Mouse (Mus musculus) T-helper 17 cell (primary cell): Measurements from ENCODE around the gene Gm5849.

Experiments used
- in situ Hi-C, 2 experiments: fragments of 300-600 bp; cut with MboI, MseI; formaldehyde crosslinking; loops; 1 replicate in 1 of 2; 2 replicates in 1 of 2; pipeline ENCODE4 v1.15.1; 2025; ENCODE audit warnings: high pct_unique_total_duplicates in 2 of 2

Gm5849 gene

DNA sequence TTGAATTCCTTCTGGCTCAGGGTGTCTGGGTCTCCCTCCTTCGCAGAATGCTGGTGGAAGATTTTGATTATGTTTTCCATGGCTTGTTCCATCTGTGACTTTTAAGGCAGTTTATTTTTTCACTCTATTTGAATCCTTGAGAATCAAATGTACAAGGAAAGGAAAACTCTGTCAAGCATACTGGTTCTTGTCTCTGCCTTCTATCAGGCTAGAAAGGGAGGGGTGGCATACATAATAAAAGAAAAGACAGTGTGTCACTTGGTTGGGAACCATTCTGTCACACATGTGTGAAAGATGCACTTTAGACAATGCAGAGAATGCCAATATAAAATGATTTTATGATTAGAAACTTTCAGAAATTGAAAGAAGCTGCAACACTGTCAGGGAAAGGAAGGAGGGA is at the start of gene Gm5849:
Gene Gm5849, minus strand, starts transcription at position 101 of the 400 bp plus-strand sequence.
- in situ Hi-C loops = loop anchor here (5.0 kb wide), 1 partner anchor 135 kb away; no protein-coding TSS in a partner anchor

DNA sequence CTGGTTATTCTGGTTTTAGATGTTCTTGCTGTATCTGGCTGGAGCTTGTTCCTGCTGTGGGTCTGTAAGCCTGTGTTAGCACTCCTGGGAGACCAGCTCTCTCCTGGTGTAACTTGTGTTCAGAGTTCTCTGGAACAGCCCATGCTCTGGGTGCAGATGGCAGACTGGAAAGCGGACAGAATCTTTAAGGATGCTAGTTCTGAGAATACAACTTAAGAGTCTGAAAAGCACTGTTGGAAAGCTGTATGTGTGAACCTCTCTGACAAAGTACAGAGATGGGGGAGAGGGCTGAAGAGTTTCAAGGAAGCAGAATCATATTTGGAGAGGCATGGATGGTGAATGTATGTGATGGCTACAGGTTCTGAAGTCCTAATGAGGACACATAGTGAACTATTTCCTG is 28.0 kb downstream of the Gm5849 start:
- in situ Hi-C loops = no loop called here

DNA sequence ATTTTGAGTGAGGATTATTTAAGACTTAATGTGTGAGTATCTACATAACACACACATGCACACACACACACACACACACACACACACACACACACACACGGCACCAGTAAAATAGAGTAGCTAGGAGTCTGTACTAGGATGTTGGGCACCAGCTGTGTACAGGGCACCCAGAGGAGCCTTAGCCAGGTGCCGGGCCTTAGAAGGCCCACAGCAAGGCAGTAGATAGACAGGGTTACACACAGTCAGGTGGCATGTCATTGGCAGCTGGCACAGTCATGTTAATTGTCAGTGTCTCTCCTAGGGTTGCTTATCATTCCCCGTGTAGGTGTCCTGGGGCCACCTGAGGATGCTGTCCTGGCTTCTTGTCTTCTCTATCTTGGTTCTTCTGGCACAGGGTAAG is 51.1 kb downstream of the Gm5849 start, which contains the start of gene Pglyrp4:
Gene Pglyrp4, plus strand, starts transcription at position 301 of the 400 bp plus-strand sequence.
- in situ Hi-C loops = no loop called here
